Comparison of ENCODE assay signal across 10 mouse cellular contexts in the genomic region with DNA sequence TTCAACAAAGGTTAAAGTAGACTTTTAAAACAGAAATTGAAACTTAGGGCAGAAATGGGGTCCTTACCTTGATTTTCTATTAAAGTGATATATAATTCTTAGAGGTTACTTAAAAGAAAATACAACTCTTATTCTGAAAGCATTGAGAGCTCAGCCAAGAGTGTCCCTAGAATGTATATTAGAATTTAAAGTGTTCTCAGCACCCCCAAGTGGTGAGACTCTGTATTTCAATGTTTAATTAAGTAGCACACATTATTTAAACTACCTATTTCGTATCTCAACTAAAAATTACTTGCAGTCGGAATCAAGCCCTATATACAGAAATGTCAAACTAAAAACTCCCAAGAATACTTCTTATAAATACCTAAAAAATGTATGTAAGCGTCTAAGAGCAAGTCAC. TPM values are rescaled to one million over a fixed set of nuclear protein-coding genes. Genes with fewer than 3 reads are reported as not detected.
A peak's percentile ranks its signal among the peaks of the same experiment; 100 is the strongest.
DNase-seq lines count a peak whose midpoint lies in the region; ATAC-seq and TF ChIP-seq lines count a peak whose summit lies in the region.
"Had no signal": no experiment of that assay in that cellular context is flagged by ENCODE, and none has a peak within 500 bp of the region (broad histone marks: within the 10 kb centered on the region; RNA-seq: fewer than 3 reads in every experiment).

No protein-coding gene starts in this region.

- no peak for TF ChIP-seq EP300 in lung, postnatal 0 days (IDR thresholded peaks at IDR 0.05)

- no peak for ATAC-seq in embryonic facial prominence, embryonic 11.5 days (replicated peaks; ENCODE audit: insufficient number of reproducible peaks, low FRiP score, low TSS enrichment, low read depth)
- ATAC-seq in lung, postnatal 0 days: no peak

- no peaks in the 10 kb centered on the region for H3K36me3 ChIP-seq in embryonic facial prominence, embryonic 11.5 days (replicated peaks; ENCODE audit: control insufficient read depth, insufficient read depth, low read depth, low read length)
- peaks cover 30% of the 10 kb centered on the region for H3K36me3 ChIP-seq in embryonic facial prominence, embryonic 10.5 days (replicated peaks)
- peaks cover 9% of the 10 kb centered on the region; the same call in 1 of the 2 replicates for H3K36me3 ChIP-seq in lung, postnatal 0 days (ENCODE audit: insufficient read depth, low read length)

- H3K9ac ChIP-seq in embryonic facial prominence, embryonic 11.5 days (replicated peaks; ENCODE audit: low read length): no peak overlapping the region
- no peak overlapping the region for H3K9ac ChIP-seq in lung, postnatal 0 days (replicated peaks; ENCODE audit: low read depth)
- H3K9ac ChIP-seq: hindbrain, embryonic 15.5 days; neural tube, embryonic 12.5 days had no signal

- no peaks in the 10 kb centered on the region for H3K4me1 ChIP-seq in embryonic facial prominence, embryonic 11.5 days (ENCODE audit: control insufficient read depth, insufficient read depth, low read length)
- H3K4me1 ChIP-seq in embryonic facial prominence, embryonic 10.5 days: no peaks in the 10 kb centered on the region
- H3K4me1 ChIP-seq in lung, postnatal 0 days (ENCODE audit: insufficient read depth, low read depth, low read length): no peaks in the 10 kb centered on the region
- H3K4me1 ChIP-seq: hindbrain, embryonic 15.5 days; neural tube, embryonic 12.5 days had no signal

- intact Hi-C loops in left cerebral cortex, postnatal 25 days (cut with DNase I): loop anchor here (10.0 kb wide), 1 partner anchor 172 kb away; no protein-coding TSS in a partner anchor

- H3K27me3 ChIP-seq in embryonic facial prominence, embryonic 11.5 days (ENCODE audit: control insufficient read depth, insufficient read depth, low read length): no peaks in the 10 kb centered on the region
- no peaks in the 10 kb centered on the region for H3K27me3 ChIP-seq in embryonic facial prominence, embryonic 10.5 days (replicated peaks; ENCODE audit: low read depth, poor library complexity, severe bottlenecking)
- no peaks in the 10 kb centered on the region for H3K27me3 ChIP-seq in lung, postnatal 0 days (replicated peaks; ENCODE audit: insufficient read depth, low read length)
- H3K27me3 ChIP-seq: hindbrain, embryonic 15.5 days; neural tube, embryonic 12.5 days had no signal

- H3K9me3 ChIP-seq in embryonic facial prominence, embryonic 11.5 days (replicated peaks; ENCODE audit: control insufficient read depth, low read length): no peaks in the 10 kb centered on the region
- H3K9me3 ChIP-seq in embryonic facial prominence, embryonic 10.5 days: no peaks in the 10 kb centered on the region
- H3K9me3 ChIP-seq in lung, postnatal 0 days (ENCODE audit: low read length): no peaks in the 10 kb centered on the region
- H3K9me3 ChIP-seq: hindbrain, embryonic 15.5 days; neural tube, embryonic 12.5 days had no signal

- 54% methylated on average over 3 of the region's 3 CpGs for whole genome bisulfite sequencing in embryonic facial prominence, embryonic 11.5 days
- 52% methylated on average over 3 of the region's 3 CpGs for WGBS in embryonic facial prominence, embryonic 10.5 days
- 57% methylated on average over 3 of the region's 3 CpGs for WGBS in lung, postnatal 0 days

- peak; percentile 56 for TF ChIP-seq CTCF in lung, postnatal 0 days (IDR thresholded peaks at IDR 0.05)

- DNase-seq in embryonic facial prominence, embryonic 11.5 days (ENCODE audit: low spot score): peak; percentile 83
- DNase-seq in embryonic facial prominence, embryonic 10.5 days (ENCODE audit: low spot score): no peak
- peak; percentile 77 for DNase-seq in lung, postnatal 0 days (ENCODE audit: low spot score)
- DNase-seq in lung, adult 18-20 months: no peak
- DNase-seq in c-Kit-positive CD71-positive TER-119-positive erythroid progenitor cells, embryonic 14.5 days (ENCODE audit: low spot score): peak; percentile 51
- DNase-seq in left cerebral cortex, postnatal 25 days (ENCODE audit: low spot score in 2 of 2): peak; percentile 44 to 61
- DNase-seq in testis, postnatal 10 days (ENCODE audit: low spot score): no peak
- no peak for DNase-seq in right cerebral cortex, adult 18-20 months

- no peak overlapping the region for H3K4me2 ChIP-seq in embryonic facial prominence, embryonic 11.5 days (ENCODE audit: low read depth, low read length)
- H3K4me2 ChIP-seq in lung, postnatal 0 days (replicated peaks; ENCODE audit: low read depth, low read length): no peak overlapping the region
- H3K4me2 ChIP-seq: hindbrain, embryonic 15.5 days; neural tube, embryonic 12.5 days had no signal

- no peak overlapping the region for H3K27ac ChIP-seq in embryonic facial prominence, embryonic 11.5 days (replicated peaks; ENCODE audit: low read depth, low read length)
- no peak overlapping the region for H3K27ac ChIP-seq in embryonic facial prominence, embryonic 10.5 days (replicated peaks)
- no peak overlapping the region for H3K27ac ChIP-seq in lung, postnatal 0 days (ENCODE audit: low read length)
- H3K27ac ChIP-seq: hindbrain, embryonic 15.5 days; neural tube, embryonic 12.5 days had no signal

- no peak overlapping the region for H3K4me3 ChIP-seq in embryonic facial prominence, embryonic 11.5 days (ENCODE audit: low read depth, low read length)
- no peak overlapping the region for H3K4me3 ChIP-seq in embryonic facial prominence, embryonic 10.5 days
- no peak overlapping the region for H3K4me3 ChIP-seq in lung, postnatal 0 days (ENCODE audit: low read depth, low read length)
- H3K4me3 ChIP-seq: hindbrain, embryonic 15.5 days; neural tube, embryonic 12.5 days had no signal

RNA-seq across cellular contexts. Expression of a gene that starts 57.8 kb away (rescaled TPM):
- 5.5 and 5.8 TPM in 2 replicates for polyA plus RNA-seq in embryonic facial prominence, embryonic 11.5 days (2014; fragmentation: Nextera tagmentation; extraction: Ambion mirVana)
- 6.3 and 7.7 TPM in 2 replicates for polyA plus RNA-seq in embryonic facial prominence, embryonic 10.5 days (2016; fragmentation: Nextera tagmentation; extraction: Ambion mirVana)
- polyA plus RNA-seq in lung, postnatal 0 days (2015; fragmentation: Nextera tagmentation; extraction: Ambion mirVana): 7.5 and 8.4 TPM in 2 replicates
- total RNA-seq in left cerebral cortex, postnatal 25 days (2021): 100 to 1,000 TPM in 1 of 2 experiments, 10 to 100 TPM in 1; 98.2 to 112 TPM

Comparison
In these comparisons a context has a peak if more than half of its experiments do, and no peak if none do; other contexts are left out.
1. DNase-seq: peak in embryonic facial prominence, embryonic 11.5 days (single experiment), lung, postnatal 0 days (single experiment), c-Kit-positive CD71-positive TER-119-positive erythroid progenitor cells, embryonic 14.5 days (single experiment) and left cerebral cortex, postnatal 25 days (2 of 2); none in embryonic facial prominence, embryonic 10.5 days (single experiment), lung, adult 18-20 months (0 of 2), testis, postnatal 10 days (single experiment) and right cerebral cortex, adult 18-20 months (single experiment).